Mouse (Mus musculus): Measurements from ENCODE around the gene Cd59b.
"Not testable (repeated sequence)": the region's sequence is repeated elsewhere in the genome, so short reads cannot be mapped to it uniquely, and the experiment has no call there.

GRCm38 (mm10) chr2:104087562-104087961 lies 17.9 kb downstream of the Cd59b start:
- not testable (repeated sequence) for TF ChIP-seq CTCF (IDR thresholded peaks at IDR 0.05; ENCODE audit: borderline replicate concordance, control insufficient read depth, extremely low read depth, insufficient read depth, low read length, poor library complexity); POLR2A (IDR thresholded peaks at IDR 0.05; ENCODE audit: control insufficient read depth, extremely low read depth, insufficient read depth, low read length, poor library complexity)
